Mouse (Mus musculus) right cerebral cortex, postnatal 4 days (tissue): ENCODE results near the gene Txlna.

Source experiments
- DNase-seq: peaks from one replicate; pipeline ENCODE4 v3.0.0-alpha.2; 2022

Txlna gene

DNA sequence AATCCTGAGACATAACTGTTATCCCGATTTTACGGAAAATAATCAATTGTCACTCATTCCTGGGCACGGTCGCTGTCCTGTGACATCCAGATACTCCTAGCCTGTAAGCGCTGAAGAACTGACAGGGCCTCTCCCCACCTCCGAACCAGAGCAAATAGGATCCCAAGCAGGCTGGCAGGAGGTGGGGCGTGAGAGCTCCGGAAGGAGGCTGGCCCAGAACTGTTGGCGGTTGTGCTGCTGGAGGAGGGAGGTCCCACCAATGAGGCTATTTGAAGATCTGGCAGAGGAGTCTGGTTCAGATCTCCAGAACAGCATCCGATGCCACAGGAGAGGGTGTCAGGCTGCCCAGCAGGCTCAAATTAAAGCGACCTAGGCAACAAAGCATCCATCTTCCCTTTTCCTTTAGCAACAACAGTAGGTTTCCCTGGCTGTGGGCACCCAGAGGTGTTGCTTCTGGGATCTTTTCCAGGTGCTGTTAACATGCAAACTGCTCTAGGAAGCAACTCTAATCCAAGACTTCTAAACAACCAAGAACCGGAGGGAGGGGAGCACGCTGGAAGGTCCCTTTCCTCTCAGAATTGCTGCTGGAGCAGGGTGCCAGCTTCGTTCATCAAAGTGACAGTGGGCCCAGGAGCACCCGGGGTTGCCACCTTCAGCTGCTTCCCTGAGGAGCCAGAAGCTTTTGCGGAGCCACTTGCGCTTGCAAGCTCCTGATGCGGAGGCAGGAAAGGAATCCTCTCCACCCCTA lies 16.4 kb downstream of the Txlna start:
- DNase-seq: peak; percentile 74

DNA sequence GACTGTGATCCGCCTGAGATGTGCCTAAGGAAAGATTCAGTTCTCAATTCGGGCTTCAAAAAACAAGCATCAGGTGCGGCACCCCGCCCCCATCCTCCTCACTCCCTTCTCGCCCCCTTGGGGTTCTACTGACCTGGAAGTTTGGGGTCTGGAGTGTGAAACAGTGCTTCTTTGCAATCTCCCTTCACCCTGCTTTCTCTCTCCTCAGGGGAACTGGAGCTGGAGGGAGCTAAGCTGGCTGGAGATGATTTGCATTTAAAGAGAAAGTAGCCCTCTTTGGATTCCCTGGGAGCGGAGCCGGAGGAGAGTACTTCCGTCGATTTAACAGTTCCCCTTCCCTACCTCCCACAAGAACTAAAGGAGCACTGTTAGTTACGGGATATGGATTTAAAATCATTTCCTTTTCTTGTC lies 17.2 kb downstream of the Txlna start, which contains the start of gene Ccdc28b:
Gene Ccdc28b, minus strand, starts transcription at position 267 of the 411 bp plus-strand sequence.
- peak; percentile 57 for DNase-seq

DNA sequence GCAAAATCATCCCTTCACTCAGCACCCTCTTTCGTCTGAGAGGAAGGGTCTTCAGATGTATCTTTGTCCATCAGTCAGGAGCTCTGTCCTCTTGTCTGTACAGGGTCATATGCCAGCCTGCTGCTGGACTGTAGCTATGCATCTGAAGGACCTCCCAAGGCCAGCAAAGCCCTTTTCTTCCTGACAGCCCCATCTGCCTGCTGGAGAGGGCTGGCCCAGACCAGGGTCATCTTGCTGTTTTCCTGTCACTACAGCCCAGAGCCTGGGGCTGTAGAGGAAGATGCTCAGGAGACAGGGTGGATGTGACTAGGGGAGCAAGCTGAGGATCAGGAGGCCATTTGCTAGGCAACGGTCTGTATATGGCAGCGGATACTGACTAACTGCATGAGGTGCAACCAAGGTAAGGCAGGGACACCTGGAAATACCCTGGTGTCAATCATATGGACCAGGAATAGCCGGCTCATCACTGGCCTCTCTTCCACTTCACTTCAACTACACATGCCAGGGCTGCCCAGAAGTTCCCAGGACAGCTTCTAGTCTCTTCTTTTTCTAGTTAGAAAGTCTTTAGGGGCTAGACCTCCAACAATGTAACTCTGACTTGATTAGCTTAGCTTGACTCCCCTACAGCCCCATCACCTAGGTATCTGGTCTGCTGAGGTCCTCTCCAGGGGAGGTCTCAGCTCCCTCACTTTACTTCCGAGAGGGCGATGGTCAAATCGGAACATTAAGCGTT lies 17.9 kb downstream of the Txlna start:
- DNase-seq: no peak

DNA sequence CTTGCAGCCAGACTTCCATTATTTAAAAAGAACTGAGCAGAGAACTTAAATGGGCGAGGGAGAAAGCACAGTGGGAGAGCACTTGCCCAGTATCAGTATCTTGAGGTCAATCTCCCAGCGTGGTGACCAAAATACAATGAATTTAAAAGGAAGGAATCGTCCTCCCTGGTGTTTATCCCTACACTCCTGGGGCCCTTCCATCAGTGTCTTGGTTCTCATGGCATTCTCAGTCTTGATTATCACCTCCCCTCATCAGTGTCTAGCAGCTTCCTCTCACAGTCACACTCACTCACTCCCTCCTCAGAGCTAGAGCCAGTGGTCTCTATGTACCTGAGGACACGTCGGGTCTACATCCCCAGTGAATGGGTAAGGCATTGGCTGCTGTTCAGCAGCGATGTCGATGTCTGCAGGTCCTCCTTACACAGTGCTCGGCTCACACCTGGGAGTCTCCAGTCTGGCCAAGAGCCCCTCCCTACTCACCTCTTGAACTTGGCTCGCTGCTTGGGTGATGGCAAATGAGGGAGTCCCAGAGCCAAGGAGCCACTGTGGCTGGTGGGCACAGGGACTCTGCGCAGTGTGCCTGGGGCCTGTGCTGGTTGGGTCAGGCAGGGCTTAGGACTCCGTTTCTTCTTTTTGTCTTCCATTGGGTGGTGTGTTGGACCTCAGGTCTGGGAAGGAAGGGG lies 18.6 kb downstream of the Txlna start:
- DNase-seq: no peak

DNA sequence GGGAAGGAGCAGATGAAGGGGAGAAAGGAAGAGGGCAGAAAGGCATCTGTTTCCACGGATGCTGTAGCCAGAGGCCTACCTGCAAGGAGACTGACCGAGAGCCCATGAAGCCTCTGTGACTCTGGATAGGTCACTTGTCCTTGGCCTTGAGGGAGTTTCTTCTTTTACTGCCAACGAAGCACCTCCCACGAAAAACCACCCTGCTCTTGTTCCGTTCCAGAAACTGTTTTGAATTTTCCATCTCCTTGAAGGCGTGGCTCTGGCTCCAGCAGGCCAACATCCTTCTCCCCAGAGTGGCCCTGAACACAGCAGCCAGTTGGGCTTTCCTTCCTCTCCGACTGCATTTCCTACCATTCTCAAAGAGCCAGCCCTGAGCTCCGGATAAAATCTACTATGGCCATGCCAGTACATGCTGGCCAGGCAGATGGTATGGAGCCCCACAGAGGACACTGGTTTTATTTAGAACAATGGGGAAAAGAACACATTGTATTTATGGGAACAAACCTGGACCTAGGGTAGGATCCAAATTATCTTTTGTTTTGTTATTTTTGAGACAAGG lies 19.5 kb downstream of the Txlna start:
- no peak for DNase-seq

DNA sequence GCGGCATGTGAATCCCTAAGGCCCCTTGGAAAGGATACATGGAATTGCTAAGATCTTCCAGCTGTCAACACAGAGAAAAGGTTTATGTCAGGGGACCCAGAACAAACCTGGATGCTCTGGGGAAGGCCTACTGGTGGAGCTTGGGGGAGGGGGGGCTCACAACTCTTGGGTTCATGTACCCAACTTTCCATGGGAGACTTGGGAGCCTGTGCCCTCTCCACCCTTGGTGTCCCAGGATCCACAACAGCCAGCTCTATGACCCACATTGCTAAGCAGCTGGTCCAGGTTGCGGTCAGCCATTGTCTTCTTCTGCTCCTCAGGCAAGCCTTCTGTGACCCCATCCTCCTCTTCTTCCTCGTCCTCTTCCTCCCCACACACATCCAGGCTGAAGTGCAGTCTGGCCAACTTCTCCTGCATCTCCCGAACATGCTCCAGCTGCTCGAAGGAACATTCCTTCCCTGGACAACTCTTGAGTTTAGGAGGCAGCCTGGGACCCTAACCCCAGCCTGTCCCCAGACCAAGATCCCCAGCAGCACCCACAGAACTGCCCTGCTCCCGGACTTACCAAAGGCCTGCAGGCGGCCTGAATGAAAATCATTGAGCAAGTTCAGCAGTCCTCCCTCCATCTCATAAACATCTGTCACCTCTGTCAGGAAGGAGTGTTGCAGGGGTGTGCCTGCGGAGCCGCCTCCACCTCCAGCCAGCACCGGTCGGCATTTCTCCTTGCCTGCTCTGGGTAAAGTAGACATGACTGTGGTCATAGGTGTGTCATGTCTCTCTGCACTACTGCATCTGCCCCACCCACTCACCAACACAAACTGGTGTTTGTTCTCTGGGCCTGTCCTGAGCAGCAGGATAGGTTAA lies 20.2 kb downstream of the Txlna start:
- DNase-seq: no peak

DNA sequence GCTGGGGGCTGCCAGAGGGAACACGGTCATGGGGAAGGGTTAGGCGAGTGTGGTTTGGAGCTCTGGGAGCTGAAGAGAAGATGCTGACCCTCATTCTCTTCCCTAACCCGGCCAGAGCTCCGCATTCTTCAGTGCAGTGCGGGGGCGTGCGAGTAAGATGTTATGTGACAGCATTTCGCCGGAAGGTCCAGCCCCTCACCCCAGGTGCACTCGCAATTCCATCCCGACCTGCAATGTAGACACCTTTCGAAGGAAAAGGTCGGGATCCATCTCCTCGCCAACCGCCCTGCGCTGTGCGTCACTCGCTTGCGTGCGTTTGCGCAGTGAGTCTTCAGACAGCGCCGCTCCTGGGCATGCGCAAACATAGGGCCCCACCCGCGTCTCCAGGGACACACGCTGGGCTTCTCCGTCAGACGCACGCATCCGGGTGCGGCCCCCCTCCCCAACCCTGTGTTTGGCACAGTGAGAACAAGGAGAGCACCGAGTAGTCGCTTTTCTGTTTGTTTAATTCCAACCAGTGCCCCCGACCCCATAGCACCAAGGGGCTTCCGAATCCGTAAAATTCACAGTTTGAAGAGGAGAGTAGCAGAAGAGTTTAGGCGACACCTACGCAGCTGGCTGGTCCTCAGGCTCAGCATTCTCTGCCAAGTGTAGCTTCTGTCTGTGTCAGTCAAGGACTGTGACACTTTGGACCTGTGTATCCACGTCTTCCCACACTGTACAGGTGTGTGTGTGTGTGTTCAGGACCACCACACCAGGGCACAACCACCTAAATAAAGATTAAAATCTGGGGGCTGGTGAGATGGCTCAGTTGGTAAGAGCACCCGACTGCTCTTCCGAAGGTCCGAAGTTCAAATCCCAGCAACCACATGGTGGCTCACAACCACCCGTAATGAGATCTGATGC lies 21.8 kb downstream of the Txlna start, which contains the start of gene Iqcc:
Gene Iqcc, minus strand, starts transcription at position 314 of the 906 bp plus-strand sequence.
- DNase-seq: peak; percentile 93

DNA sequence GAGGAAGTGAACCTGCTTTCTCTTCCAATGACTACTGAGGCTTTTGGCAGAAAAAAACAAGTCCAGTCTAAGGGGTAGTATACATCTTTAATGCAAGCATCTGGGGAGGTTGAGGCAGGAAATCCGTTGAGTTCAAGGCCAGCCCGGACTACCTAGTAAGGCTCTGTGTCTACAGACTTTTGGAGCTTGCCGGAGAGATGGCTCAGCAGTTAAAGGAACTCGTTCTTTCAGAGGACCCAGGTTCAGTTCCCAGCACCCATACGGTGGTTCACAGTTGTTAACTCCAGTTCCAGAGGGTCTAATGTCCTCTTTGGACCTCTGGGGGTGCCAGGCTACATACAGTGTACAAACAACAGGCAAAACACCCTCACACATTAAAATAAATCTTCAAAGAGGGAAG lies 22.8 kb downstream of the Txlna start:
- DNase-seq: no peak

DNA sequence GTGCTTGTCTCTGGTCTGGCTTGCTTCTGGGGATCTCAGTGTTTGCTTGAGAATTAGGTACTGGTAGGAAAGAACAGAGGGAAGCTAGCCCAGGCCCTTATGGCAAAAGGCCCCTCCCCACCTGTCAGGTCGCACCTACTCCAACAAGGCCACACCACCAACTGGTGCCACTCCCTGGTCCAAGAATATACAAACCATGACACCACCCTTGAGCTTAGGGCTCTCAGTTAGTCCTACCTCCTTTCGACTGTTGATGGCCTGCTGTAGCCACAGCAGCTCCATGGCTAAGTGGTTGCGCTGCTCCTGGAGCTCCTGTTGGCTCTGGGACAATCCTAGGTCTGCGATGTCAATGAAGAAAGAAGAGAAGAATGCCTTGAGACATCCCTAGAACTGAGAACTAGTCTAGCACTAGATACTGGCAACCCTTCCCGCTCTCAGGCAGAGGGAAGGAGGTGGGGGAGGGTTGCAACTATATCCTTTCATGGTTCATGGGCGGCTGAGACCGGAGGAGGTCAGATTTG lies 23.7 kb downstream of the Txlna start:
- no peak for DNase-seq

DNA sequence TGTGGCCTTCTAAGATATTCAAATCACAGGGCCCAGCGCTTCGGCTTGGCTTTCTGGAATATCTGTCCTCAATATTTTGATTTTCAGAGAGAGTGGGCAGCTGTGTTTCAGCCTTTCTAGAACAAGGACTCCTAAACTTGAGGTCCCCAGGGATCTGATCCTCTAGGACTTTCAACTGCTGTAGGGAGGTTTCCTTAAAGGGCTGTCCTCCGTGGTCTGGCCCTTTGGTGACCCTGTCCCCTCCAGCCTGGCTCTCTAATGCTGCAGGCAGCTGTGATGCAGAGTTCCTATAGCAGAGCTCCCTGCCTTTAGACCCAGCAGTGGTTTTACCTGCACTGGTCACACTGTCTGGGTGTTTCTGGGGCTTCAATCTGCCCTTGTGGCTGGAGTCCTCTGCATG lies 24.2 kb downstream of the Txlna start:
- no peak for DNase-seq

DNA sequence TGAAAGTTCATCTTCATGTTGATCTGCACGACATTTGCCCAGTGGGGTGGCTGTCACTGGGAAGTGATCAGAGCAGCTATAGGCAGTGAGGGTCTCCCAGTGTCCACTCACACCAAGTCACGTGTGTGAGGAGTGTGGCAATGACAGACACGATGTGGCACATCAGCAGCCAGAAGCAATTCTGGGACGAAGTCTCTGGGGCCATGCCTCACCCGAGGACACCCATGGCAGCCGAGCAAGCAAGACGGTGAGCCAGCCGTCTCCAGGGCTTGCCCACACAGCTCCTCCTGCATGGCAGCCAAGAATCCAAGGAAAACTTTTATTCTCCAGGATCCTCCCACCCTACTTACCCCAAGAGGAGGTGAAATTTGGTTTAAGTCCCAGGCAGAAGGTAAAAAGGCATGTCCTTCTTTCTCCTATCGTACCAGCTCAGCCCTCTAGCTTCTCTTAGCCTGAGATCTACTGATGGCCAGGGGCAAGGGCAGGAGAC lies 25.0 kb downstream of the Txlna start:
- no peak for DNase-seq

DNA sequence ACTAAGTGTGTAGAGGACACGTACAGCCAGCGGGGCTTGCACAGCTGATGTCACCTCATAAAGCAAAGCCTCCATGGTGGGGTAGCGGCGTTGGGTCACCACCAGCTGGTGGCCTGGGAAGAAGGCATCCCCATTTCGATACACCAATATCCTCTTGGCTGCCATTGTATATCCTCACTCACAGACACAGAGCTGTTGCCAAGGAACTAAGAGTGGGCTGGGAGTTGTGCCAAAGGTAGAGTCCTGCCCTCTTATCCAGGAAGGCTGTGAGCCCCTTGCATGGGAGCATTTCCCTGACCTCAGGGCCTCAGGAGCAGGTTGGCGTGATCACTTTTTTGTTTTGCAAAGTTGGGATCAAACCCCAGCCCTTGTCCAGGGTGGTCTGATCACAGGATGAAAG lies 26.8 kb downstream of the Txlna start, which contains the start of gene Dcdc2b:
Gene Dcdc2b, minus strand, starts transcription at position 165 of the 400 bp plus-strand sequence.
- DNase-seq: no peak

DNA sequence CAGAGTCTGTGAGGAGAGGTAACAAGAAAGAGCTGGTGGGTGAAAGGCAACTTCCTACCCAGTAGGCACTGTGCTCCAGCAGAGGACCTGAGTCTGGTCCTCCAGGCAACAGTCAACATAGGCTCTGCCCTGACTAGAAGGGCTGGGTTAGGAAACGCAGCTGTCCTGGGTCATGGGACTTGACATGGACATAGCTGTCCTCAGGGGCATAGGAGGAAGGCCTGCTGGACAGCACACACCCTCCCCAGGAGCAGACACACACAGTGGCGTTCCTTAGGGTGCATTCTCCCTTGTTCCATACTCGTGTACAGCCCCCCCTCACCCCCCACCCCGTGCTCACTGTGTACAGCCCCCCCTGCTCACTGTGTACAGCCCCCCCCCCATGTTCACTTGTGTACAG lies 30.4 kb downstream of the Txlna start:
- no peak for DNase-seq

DNA sequence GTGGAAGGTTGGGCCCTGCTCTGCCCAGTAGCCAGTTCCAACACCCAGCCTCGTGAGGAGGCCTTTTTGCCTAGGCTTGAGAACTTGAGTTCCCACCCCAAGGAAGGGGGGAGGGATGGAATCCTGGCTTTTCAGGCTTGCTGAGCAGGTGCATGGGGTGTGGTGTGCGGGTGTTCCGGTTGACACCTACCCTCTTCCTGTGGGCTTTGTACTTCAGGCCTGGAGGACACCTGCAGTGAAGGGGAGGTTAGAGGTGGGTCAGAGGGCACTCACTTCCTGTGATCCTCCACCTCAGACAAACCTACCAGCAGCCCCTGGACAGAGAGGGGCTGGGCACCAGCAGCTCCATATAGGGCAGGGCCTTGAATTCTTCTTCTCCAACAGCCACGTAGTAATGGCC lies 30.8 kb downstream of the Txlna start:
- no peak for DNase-seq

DNA sequence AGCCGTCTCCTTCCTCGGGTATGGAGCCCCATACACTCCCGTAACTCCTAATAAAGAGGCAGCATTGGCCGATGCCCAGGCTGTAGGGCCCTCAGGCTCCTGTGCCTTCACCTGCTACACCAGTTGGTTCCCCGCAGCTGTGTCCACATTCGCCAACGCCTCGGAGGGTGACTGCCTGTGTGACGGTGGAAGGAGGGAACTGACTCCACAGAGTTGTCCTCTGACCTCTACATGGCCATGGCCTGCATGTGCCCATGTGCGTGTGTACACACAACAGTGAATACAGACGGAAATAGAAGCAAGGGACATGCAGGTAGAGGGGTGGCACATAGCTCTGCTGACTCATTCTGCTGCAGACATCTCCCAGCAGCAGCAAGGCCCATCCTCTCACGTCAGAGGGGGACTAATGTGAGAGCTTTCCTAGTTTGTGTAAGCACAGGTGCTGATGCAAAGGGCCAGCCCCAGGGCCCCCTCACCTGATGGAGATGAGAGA lies 31.7 kb downstream of the Txlna start:
- DNase-seq: no peak

DNA sequence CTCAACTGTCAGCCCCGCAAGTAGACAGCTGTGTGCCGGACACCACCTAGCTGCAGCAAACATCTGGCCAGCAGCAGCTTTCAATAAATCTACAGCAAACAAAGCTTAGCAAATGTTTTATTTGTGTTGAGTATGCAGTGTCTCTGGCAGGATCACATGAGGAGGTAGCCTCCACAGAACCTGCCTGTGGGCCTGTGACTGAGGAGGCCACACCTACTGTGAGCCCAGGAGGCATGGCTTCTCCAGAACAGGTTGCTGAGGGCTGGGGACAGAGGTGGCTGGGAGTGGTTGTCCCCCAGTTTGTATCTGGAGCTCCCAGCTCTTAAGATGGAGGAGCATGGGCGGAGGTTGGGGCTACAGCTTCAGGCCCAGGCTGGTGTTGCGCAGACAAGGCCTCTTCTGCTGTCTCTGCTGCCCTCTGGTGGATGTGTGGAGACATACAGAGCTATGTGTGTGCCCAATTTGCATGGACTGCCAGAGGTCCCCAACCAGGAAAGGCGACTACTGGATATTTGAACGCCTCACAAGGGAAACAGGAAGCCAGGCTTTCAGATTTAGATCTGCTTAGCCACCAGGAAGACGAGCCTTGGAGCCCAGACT lies 32.3 kb downstream of the Txlna start:
- DNase-seq: peak; percentile 79

DNA sequence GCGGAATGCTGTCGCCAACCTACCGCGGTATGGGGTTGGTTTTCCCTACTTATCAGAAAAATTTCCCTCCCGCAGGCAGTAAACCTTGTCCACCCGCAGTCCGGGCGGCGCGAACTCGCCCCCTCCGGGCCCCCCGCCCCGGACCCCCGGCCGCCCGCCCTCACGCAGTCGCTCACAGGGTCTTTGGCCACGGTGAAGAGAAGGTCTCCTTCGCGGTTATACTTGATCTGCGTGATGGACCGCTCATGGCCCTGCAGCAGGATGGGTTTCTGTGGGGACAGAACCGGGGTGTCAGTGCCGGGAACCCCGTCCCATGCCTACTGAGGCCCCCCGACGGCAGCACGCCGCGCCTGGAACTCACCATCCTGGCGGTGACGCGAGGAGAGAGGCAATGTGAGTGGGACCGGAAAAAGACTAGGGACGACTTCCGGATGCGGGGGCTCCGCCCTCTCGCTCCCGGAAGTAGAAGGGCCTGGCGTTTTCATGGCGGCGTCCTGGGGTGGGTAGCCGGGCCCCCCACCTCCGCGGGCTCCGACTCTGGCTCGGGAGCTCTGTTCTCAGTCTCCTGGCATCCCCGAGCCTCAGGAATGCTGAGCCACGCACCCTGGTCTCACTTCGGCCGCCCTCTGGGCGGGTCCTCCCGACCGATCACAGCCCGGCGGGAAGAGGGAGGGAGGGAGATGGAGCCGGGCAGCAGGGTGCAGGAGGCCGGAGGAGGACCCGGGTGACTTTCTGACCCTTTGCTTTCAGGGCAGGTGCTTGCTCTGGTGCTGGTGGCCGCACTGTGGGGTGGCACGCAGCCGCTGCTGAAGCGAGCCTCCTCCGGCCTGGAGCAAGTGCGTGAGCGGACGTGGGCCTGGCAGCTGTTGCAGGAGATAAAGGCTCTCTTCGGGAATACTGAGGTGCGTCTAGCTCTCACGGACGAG lies 40.4 kb downstream of the Txlna start, which contains the start of the genes Eif3i and Tmem234:
Gene Eif3i, minus strand, starts transcription at position 416 of the 926 bp plus-strand sequence.
Gene Tmem234, plus strand, starts transcription at position 436 of the 926 bp plus-strand sequence.
- DNase-seq: peak; percentile 79

DNA sequence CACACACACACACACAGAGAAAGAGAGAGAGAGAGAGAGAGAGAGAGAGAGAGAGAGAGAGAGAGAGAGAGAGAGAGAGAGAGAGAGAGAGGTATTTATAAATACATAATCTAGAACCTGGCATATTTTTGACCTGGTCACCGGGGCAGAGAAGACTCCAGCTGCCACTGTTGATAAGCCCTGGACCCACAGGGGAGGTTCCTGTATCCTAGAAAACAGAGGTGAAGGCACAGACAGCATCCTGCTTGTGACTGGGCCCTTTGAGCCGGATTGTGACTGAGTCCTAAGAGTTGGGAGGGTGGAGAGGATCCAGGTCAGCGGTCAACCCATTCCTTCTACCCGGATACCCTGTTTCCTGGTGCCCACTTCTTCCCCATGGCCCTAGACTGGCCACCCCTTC lies 52.0 kb downstream of the Txlna start:
- DNase-seq: no peak

DNA sequence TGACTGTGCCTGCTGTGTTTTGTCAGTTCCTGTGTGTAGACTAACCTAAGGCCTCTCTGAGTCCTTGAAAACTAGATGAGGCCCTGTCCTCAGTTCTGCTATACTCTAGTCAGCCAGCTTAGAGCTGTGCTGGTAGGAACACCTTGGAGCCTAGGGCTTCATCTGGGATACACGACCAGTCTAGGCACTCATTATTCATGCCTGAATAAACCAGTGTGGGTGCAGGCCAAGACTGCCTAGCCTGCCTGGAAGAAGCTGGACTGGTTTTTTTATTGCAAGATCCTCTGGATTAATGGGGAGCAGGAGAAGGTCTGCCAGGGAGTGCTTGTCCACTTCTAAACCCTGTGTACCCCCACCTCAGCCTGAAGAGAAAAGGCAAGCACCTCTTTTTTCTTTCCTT lies 53.9 kb downstream of the Txlna start:
- DNase-seq: no peak
